Mouse (Mus musculus): ENCODE results near the gene Vps13a. TPM values are rescaled to one million over a fixed set of nuclear protein-coding genes. Genes with fewer than 3 reads are reported as not detected.
"Not testable (repeated sequence)": the region's sequence is repeated elsewhere in the genome, so short reads cannot be mapped to it uniquely, and the experiment has no call there.

Vps13a gene
- polyA plus RNA-seq, 1 experiment from 2014 or later, result 8.9 TPM

DNA sequence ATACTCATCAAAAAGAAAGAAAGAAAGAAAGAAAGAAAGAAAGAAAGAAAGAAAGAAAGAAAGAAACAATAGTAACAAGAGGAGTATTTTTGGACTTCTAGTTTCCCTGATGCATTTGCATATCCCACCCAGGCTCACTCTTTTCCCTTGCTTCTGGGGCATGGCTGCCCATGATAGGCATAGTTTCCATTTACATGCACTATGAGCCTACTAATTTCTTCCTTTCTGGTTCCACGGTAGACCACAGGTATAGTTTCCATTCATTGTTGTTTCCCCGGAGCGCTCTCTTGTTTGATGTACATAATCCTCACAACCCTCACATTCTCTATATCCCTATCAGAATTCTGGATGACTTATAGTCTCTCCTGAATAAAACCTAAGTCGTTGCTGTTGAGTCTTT is 9.2 kb upstream of the Vps13a start:
- Histone ChIP-seq H3K4me2 (replicated peaks) (no peak overlapping the region), H3K27me3 (no peaks in the 10 kb centered on the region), H3K4me3 (replicated peaks) (no peak overlapping the region), H3K9me3 (replicated peaks) (no peaks in the 10 kb centered on the region), H3K9ac (no peak overlapping the region), H3K36me3 (no peaks in the 10 kb centered on the region), H3K27ac (replicated peaks) (no peak overlapping the region), H3K4me1 (no peaks in the 10 kb centered on the region)
- 79% methylated on average over 4 of the region's 4 CpGs for WGBS
- no peak for ATAC-seq (ENCODE audit: insufficient number of reproducible peaks, low FRiP score, low TSS enrichment, low read depth)

GRCm38 (mm10) chr19:16784879-16785278 is 4.1 kb upstream of the Vps13a start:
- Histone ChIP-seq H3K4me2 (replicated peaks) (no peak overlapping the region), H3K9me3 (replicated peaks) (no peaks in the 10 kb centered on the region), H3K4me3 (replicated peaks) (no peak overlapping the region), H3K9ac (no peak overlapping the region), H3K27me3 (peaks cover 10% of the 10 kb centered on the region), H3K36me3 (no peaks in the 10 kb centered on the region), H3K27ac (replicated peaks) (no peak overlapping the region), H3K4me1 (0 out of 2 replicates have a peak, but pooled peaks cover 4% of the 10 kb centered on the region)
- ATAC-seq (ENCODE audit: insufficient number of reproducible peaks, low FRiP score, low TSS enrichment, low read depth), result no peak
- 23% methylated on average over 3 of the region's 3 CpGs for WGBS

DNA sequence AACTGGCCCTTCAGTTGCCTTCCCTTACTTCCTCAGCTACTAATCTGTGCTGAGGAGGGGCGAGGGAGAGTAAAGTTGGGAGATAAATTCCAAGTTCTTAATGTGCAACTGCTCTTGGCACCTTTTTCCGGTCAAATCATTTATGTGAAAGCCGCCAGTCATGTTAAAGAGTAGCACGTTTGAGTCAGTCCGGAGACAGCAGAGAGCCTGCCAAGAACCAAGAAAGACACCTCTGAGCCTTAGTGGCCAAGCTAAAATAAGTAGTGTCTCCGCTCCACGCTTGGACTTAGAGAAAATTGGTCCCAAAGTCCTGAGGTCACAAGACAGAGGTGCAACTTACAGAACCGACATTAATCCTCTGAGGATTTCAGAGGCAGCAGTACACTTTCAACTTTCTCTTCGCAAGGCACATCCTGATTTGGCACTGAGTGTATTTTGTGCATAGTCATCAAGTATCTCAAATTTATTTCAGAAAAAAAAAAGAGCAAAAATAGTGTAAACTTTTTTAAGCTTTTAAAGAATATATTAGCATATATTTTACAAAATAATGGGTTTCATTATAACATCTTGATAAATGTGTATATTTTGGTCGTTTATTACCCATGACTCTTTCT is 780 bp upstream of the Vps13a start:
- 7% methylated on average over 10 of the region's 10 CpGs for whole genome bisulfite sequencing
- H3K27ac ChIP-seq (replicated peaks), result no peak overlapping the region

GRCm38 (mm10) chr19:16780251-16780783 is 416 bp downstream of the Vps13a start:
- WGBS, result under 1% methylated on average over 55 of the region's 55 CpGs
- ATAC-seq (ENCODE audit: insufficient number of reproducible peaks, low FRiP score, low TSS enrichment, low read depth), result peak; percentile 63
- H3K27ac ChIP-seq (replicated peaks), result no peak overlapping the region

More for the DNA sequence above, 780 bp upstream of the Vps13a start:
- Histone ChIP-seq H3K9ac (peak overlapping the region; percentile 26), H3K4me1 (0 out of 2 replicates have a peak, but pooled peaks cover 5% of the 10 kb centered on the region), H3K4me3 (replicated peaks) (peak overlapping the region; percentile 67), H3K36me3 (no peaks in the 10 kb centered on the region), H3K4me2 (replicated peaks) (peak overlapping the region; percentile 97), H3K9me3 (replicated peaks) (no peaks in the 10 kb centered on the region), H3K27me3 (peaks cover 10% of the 10 kb centered on the region)
- no peak for ATAC-seq (ENCODE audit: insufficient number of reproducible peaks, low FRiP score, low TSS enrichment, low read depth)

GRCm38 (mm10) chr19:16779786-16780185 is 947 bp downstream of the Vps13a start:
- 8% methylated on average over 8 of the region's 8 CpGs for WGBS

More at GRCm38 (mm10) chr19:16780251-16780783, 416 bp downstream of the Vps13a start:
- Histone ChIP-seq H3K4me1 (0 out of 2 replicates have a peak, but pooled peaks cover 5% of the 10 kb centered on the region), H3K9me3 (replicated peaks) (no peaks in the 10 kb centered on the region), H3K4me3 (replicated peaks) (peak overlapping the region; percentile 67), H3K4me2 (replicated peaks) (peak overlapping the region; percentile 97), H3K27me3 (peaks cover 10% of the 10 kb centered on the region), H3K36me3 (no peaks in the 10 kb centered on the region), H3K9ac (peak overlapping the region; percentile 47)

GRCm38 (mm10) chr19:16779281-16779680 is 1.5 kb downstream of the Vps13a start:
- Histone ChIP-seq H3K4me1 (0 out of 2 replicates have a peak, but pooled peaks cover 5% of the 10 kb centered on the region), H3K27ac (replicated peaks) (no peak overlapping the region), H3K27me3 (peaks cover 9% of the 10 kb centered on the region), H3K9ac (no peak overlapping the region), H3K36me3 (no peaks in the 10 kb centered on the region), H3K9me3 (replicated peaks) (no peaks in the 10 kb centered on the region), H3K4me2 (replicated peaks) (no peak overlapping the region), H3K4me3 (replicated peaks) (no peak overlapping the region)
- 61% methylated on average over 5 of the region's 5 CpGs for WGBS
- no peak for ATAC-seq (ENCODE audit: insufficient number of reproducible peaks, low FRiP score, low TSS enrichment, low read depth)

More at GRCm38 (mm10) chr19:16779786-16780185, 947 bp downstream of the Vps13a start:
- no peak for ATAC-seq (ENCODE audit: insufficient number of reproducible peaks, low FRiP score, low TSS enrichment, low read depth)
- Histone ChIP-seq H3K4me1 (0 out of 2 replicates have a peak, but pooled peaks cover 5% of the 10 kb centered on the region), H3K36me3 (no peaks in the 10 kb centered on the region), H3K4me2 (replicated peaks) (peak overlapping the region; percentile 97), H3K9me3 (replicated peaks) (no peaks in the 10 kb centered on the region), H3K4me3 (replicated peaks) (peak overlapping the region; percentile 67), H3K27ac (replicated peaks) (no peak overlapping the region), H3K27me3 (peaks cover 10% of the 10 kb centered on the region), H3K9ac (peak overlapping the region; percentile 47; the same call in 1 of the 2 replicates)

GRCm38 (mm10) chr19:16778578-16778977 is 2.2 kb downstream of the Vps13a start:
- H3K9me3 ChIP-seq (replicated peaks), result no peaks in the 10 kb centered on the region
- no peak overlapping the region for H3K4me3 ChIP-seq (replicated peaks)
- no peaks in the 10 kb centered on the region for H3K36me3 ChIP-seq
- H3K4me2 ChIP-seq (replicated peaks), result no peak overlapping the region
- H3K9ac ChIP-seq, result no peak overlapping the region
- peaks cover 7% of the 10 kb centered on the region; the same call in 1 of the 2 replicates for H3K27me3 ChIP-seq
- no peak for ATAC-seq (ENCODE audit: insufficient number of reproducible peaks, low FRiP score, low TSS enrichment, low read depth)
- 0 out of 2 replicates have a peak, but pooled peaks cover 5% of the 10 kb centered on the region for H3K4me1 ChIP-seq
- 80% methylated on average over 6 of the region's 6 CpGs for WGBS
- no peak overlapping the region for H3K27ac ChIP-seq (replicated peaks)

DNA sequence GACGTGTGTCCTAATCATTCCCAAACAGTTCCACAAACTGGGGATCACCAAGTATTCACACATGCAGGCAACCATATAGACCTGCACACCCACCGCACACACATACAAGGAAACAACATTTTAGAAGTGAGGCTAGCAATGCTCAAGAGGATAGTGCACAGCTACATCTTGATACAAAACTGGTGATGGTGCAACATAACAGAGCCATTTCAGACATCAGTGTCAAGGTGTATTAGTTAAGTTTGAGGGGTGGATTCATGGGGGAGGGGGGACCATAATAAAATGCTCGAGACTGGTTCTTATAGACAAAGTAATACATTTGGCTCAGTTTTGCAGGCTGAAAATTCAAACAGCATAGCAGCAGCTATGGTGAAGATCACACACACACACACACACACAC is 2.8 kb downstream of the Vps13a start:
- H3K9ac ChIP-seq, result no peak overlapping the region
- 72% methylated on average over 3 of the region's 3 CpGs for WGBS
- H3K4me2 ChIP-seq (replicated peaks), result no peak overlapping the region
- H3K9me3 ChIP-seq (replicated peaks), result no peaks in the 10 kb centered on the region
- no peak for ATAC-seq (ENCODE audit: insufficient number of reproducible peaks, low FRiP score, low TSS enrichment, low read depth)
- H3K4me3 ChIP-seq (replicated peaks), result no peak overlapping the region
- no peaks in the 10 kb centered on the region for H3K36me3 ChIP-seq
- H3K4me1 ChIP-seq, result 0 out of 2 replicates have a peak, but pooled peaks cover 5% of the 10 kb centered on the region
- H3K27me3 ChIP-seq, result peaks cover 6% of the 10 kb centered on the region; the same call in 1 of the 2 replicates
- H3K27ac ChIP-seq (replicated peaks), result no peak overlapping the region

GRCm38 (mm10) chr19:16777391-16777790 is 3.3 kb downstream of the Vps13a start:
- H3K27ac ChIP-seq (replicated peaks), result not testable (repeated sequence)

GRCm38 (mm10) chr19:16773237-16774016 is 7.3 kb downstream of the Vps13a start:
- no peaks in the 10 kb centered on the region for H3K36me3 ChIP-seq
- 0 out of 2 replicates have a peak overlapping the region, but pooled peaks have one; percentile 17 for H3K4me2 ChIP-seq (replicated peaks)
- H3K27me3 ChIP-seq, result no peaks in the 10 kb centered on the region
- no peaks in the 10 kb centered on the region for H3K4me1 ChIP-seq
- 52% methylated on average over 11 of the region's 11 CpGs for WGBS
- no peak; the same call in 1 of the 2 replicates for ATAC-seq (ENCODE audit: insufficient number of reproducible peaks, low FRiP score, low TSS enrichment, low read depth)
- 0 out of 2 replicates have a peak overlapping the region, but pooled peaks have one; percentile 7 for H3K4me3 ChIP-seq (replicated peaks)
- no peaks in the 10 kb centered on the region for H3K9me3 ChIP-seq (replicated peaks)
- H3K9ac ChIP-seq, result no peak overlapping the region
- H3K27ac ChIP-seq (replicated peaks), result no peak overlapping the region

More at GRCm38 (mm10) chr19:16777391-16777790, 3.3 kb downstream of the Vps13a start:
- ATAC-seq (ENCODE audit: insufficient number of reproducible peaks, low FRiP score, low TSS enrichment, low read depth); H3K27me3 ChIP-seq; H3K4me3 ChIP-seq (replicated peaks); H3K9me3 ChIP-seq (replicated peaks); H3K9ac ChIP-seq; H3K36me3 ChIP-seq; H3K4me2 ChIP-seq (replicated peaks); H3K4me1 ChIP-seq: not testable (repeated sequence)

DNA sequence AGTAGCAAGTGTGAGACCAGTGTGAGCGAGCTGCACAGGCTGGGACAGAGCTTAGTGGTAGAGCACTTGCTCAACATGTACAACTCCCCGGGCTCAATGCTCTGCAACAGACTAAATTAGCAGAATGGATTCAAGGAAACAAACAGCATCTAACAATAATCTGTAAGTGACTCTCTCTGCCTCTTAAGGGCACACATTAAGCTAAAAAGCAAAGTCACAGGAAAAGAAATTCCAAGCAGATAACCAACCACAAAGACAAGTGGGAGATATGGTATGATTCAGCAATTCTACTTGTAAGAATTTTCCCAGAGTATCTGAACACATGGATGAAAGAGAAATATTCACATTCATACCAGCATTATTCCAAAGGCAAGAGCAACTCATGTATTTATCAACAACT is 13.3 kb downstream of the Vps13a start:
- no peak overlapping the region for H3K4me2 ChIP-seq (replicated peaks)
- H3K27ac ChIP-seq (replicated peaks), result no peak overlapping the region
- no peak overlapping the region for H3K4me3 ChIP-seq (replicated peaks)
- H3K36me3 ChIP-seq, result no peaks in the 10 kb centered on the region
- no peaks in the 10 kb centered on the region for H3K4me1 ChIP-seq
- 74% methylated on average over 2 of the region's 2 CpGs for WGBS
- no peak overlapping the region for H3K9ac ChIP-seq
- no peak for ATAC-seq (ENCODE audit: insufficient number of reproducible peaks, low FRiP score, low TSS enrichment, low read depth)
- no peaks in the 10 kb centered on the region for H3K9me3 ChIP-seq (replicated peaks)
- H3K27me3 ChIP-seq, result no peaks in the 10 kb centered on the region

Data from embryonic facial prominence, embryonic 15.5 days (tissue).